Mouse (Mus musculus): ENCODE data around the gene Necab3.

Necab3 gene

GRCm38 (mm10) chr2:154571976-154572375 is 13.3 kb upstream of the Necab3 start:
- no peak for DNase-seq (ENCODE audit: low spot score)

GRCm38 (mm10) chr2:154571266-154571665 is 12.6 kb upstream of the Necab3 start:
- DNase-seq (ENCODE audit: low spot score) = no peak

- no peak for DNase-seq (ENCODE audit: low spot score)
These were observed 12.0 kb upstream of the Necab3 start for GRCm38 (mm10) chr2:154570666-154571065.

- peak; percentile 72 for DNase-seq (ENCODE audit: low spot score)
These were observed 11.2 kb upstream of the Necab3 start, which contains the start of gene E2f1 for GRCm38 (mm10) chr2:154569836-154570286. Gene E2f1 (minus strand): TSS chr2:154569892.

GRCm38 (mm10) chr2:154569071-154569748 is 10.5 kb upstream of the Necab3 start:
- no peak for DNase-seq (ENCODE audit: low spot score)

- no peak for DNase-seq (ENCODE audit: low spot score)
These were observed 9.8 kb upstream of the Necab3 start for GRCm38 (mm10) chr2:154568329-154569070.

GRCm38 (mm10) chr2:154567766-154568165 is 9.1 kb upstream of the Necab3 start:
- DNase-seq (ENCODE audit: low spot score) = no peak

GRCm38 (mm10) chr2:154566641-154567040 is 8.0 kb upstream of the Necab3 start:
- DNase-seq (ENCODE audit: low spot score) = no peak

- DNase-seq (ENCODE audit: low spot score) = no peak
These were observed 6.9 kb upstream of the Necab3 start for GRCm38 (mm10) chr2:154565562-154565961.

- no peak for DNase-seq (ENCODE audit: low spot score)
These were observed 5.0 kb upstream of the Necab3 start for GRCm38 (mm10) chr2:154563612-154564170.

- DNase-seq (ENCODE audit: low spot score) = no peak
These were observed 1.4 kb downstream of the Necab3 start for GRCm38 (mm10) chr2:154557184-154557832.

GRCm38 (mm10) chr2:154555235-154555634 is 3.5 kb downstream of the Necab3 start:
- DNase-seq (ENCODE audit: low spot score) = no peak

GRCm38 (mm10) chr2:154552424-154552907 is 6.2 kb downstream of the Necab3 start:
- DNase-seq (ENCODE audit: low spot score) = no peak

GRCm38 (mm10) chr2:154551927-154552326 is 6.8 kb downstream of the Necab3 start:
- DNase-seq (ENCODE audit: low spot score) = no peak

GRCm38 (mm10) chr2:154551476-154551875 is 7.2 kb downstream of the Necab3 start, which contains the start of gene Actl10:
Gene Actl10 (plus strand): TSS chr2:154551776.
- no peak for DNase-seq (ENCODE audit: low spot score)

GRCm38 (mm10) chr2:154550937-154551336 is 7.8 kb downstream of the Necab3 start:
- DNase-seq (ENCODE audit: low spot score) = no peak

- DNase-seq (ENCODE audit: low spot score) = no peak
These were observed 8.9 kb downstream of the Necab3 start for GRCm38 (mm10) chr2:154549886-154550189.

- DNase-seq (ENCODE audit: low spot score) = no peak
These were observed 9.4 kb downstream of the Necab3 start for GRCm38 (mm10) chr2:154549127-154549885.

- no peak for DNase-seq (ENCODE audit: low spot score)
These were observed 10.0 kb downstream of the Necab3 start for GRCm38 (mm10) chr2:154548688-154549087.

GRCm38 (mm10) chr2:154546711-154547110 is 12.0 kb downstream of the Necab3 start, which contains the start of gene 1700003F12Rik:
Gene 1700003F12Rik (plus strand): TSS chr2:154547085.
- DNase-seq (ENCODE audit: low spot score) = no peak

- DNase-seq (ENCODE audit: low spot score) = no peak
These were observed 14.9 kb downstream of the Necab3 start for GRCm38 (mm10) chr2:154543567-154544347.

Measured in layer of hippocampus, adult 9-10 months (tissue).